Mouse (Mus musculus) hindbrain, embryonic 15.5 days (tissue): ENCODE results near the gene Lef1. TPM values are rescaled to one million over a fixed set of nuclear protein-coding genes. Genes with fewer than 3 reads are reported as not detected.

Source experiments
- ATAC-seq: fragments of 200-750 bp; cut with Nextera tagmentation; 2 replicates; pipeline ENCODE4 v1.8.0; 2017; ENCODE audit warnings: low read depth, moderate number of reproducible peaks, moderate TSS enrichment; ENCODE audit not compliant: low FRiP score
- H3K27ac ChIP-seq: fragments of 300-500 bp; sonication (generic); replicated peaks from 2 replicates; pipeline ENCODE4 v1.5.1; 2015; ENCODE audit warnings: mild to moderate bottlenecking, inconsistent platforms
- H3K27me3 ChIP-seq: fragments of 300-500 bp; sonication (generic); 2 replicates; pipeline ENCODE4 v1.6.1; 2015; ENCODE audit warnings: control low read depth, inconsistent platforms
- H3K36me3 ChIP-seq: fragments of 300-500 bp; sonication (generic); 2 replicates; pipeline ENCODE4 v1.6.1; 2015; ENCODE audit warnings: control low read depth, inconsistent platforms
- H3K4me1 ChIP-seq: fragments of 300-500 bp; sonication (generic); replicated peaks from 2 replicates; pipeline ENCODE4 v1.6.1; 2015; ENCODE audit warnings: control low read depth, inconsistent platforms
- H3K4me2 ChIP-seq: fragments of 300-500 bp; sonication (generic); 2 replicates; pipeline ENCODE4 v1.6.1; 2015; ENCODE audit warnings: moderate library complexity, mild to moderate bottlenecking, inconsistent platforms
- H3K4me3 ChIP-seq: fragments of 300-500 bp; sonication (generic); 2 replicates; pipeline ENCODE4 v1.5.1; 2015; ENCODE audit warnings: mild to moderate bottlenecking, inconsistent platforms
- H3K9ac ChIP-seq: fragments of 300-500 bp; sonication (generic); 2 replicates; pipeline ENCODE4 v1.6.1; 2015; ENCODE audit warnings: inconsistent platforms
- H3K9me3 ChIP-seq: fragments of 300-500 bp; sonication (generic); 2 replicates; pipeline ENCODE4 v1.6.1; 2016; ENCODE audit warnings: control low read depth, inconsistent platforms
- WGBS: fragments of 180-500 bp; shearing (Covaris S2); methylation state at CpG from one replicate; pipeline ENCODE4 v1.1.7; 2015; 5-methylcytosine and 5-hydroxymethylcytosine counted together
- polyA plus RNA-seq: library from polyadenylated mRNA; unstranded; fragments of >200 nt; fragmentation: Nextera tagmentation; extraction: Ambion mirVana; gene quantifications from 2 replicates; pipeline ENCODE4 v1.2.1, GENCODE M21; 2015

Lef1 gene
- 10.2 and 16.0 TPM in 2 replicates for polyA plus RNA-seq

DNA sequence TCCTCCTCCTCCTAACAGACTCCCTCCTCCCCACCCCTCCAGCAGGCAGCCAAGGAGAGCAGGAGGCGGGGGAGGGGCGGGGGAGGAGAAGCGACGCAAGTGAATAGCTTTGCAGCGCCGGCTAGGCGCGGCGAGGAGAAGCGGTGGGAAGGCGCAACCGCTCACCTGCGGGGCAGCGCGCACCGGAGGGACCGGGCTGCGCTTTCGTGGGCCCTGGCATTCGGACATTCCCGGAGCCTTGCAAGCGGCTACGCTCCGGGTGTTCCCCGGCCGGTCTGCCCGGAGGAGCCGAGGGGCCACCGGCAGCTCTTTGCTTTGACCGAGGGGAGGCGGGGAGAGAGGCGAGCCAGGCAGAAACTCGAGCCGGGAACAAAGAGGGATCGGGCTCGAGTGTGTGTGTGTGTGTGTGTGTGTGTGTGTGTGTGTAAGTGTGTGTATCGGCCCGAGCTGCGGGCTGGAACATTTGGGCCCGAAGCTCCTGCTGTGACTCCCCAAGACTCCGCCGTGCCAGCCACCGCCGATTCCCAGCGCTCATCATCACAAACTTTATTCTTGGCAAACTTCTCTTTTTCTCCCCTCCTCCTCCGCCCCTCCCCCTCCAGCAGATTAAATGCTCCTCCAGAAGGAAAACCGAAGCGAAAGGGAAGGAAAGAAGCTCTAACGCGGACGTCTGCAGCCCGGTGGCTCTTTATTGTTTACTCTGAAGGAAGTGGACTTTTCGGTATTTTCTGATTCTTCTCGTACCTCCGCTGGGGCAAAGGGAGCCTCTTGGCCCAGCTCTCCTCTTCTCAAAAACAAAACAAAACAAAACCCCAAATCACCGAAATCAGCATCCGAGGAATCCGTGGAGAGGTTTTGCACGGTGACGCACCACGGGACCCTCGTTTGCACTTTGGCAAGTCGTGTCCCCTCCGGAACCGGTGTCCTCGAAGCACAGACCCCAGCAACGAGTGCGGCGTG lies at the start of gene Lef1:
Gene Lef1 (plus strand): TSS at position 281 of the 960 bp plus-strand sequence.
- H3K27ac ChIP-seq, result peak within 1 kb of the TSS; percentile 67; the same call in 1 of the 2 replicates
- peak within 1 kb of the TSS; percentile 51 for H3K9ac ChIP-seq
- under 1% methylated on average over 64 of the region's 69 CpGs for WGBS
- peak within 1 kb of the TSS; percentile 48 for H3K4me3 ChIP-seq
- peak within 1 kb of the TSS; percentile 70 for H3K4me2 ChIP-seq
- H3K36me3 ChIP-seq, result no peaks in the 10 kb centered on the region
- peak; percentile 31; the same call in 1 of the 2 replicates for ATAC-seq
- H3K27me3 ChIP-seq, result peaks cover 29% of the 10 kb centered on the region
- H3K4me1 ChIP-seq, result peaks cover 47% of the 10 kb centered on the region
- H3K9me3 ChIP-seq, result no peaks in the 10 kb centered on the region

GRCm38 (mm10) chr3:131065001-131065400 lies 45.3 kb upstream of the Lef1 start:
- H3K9me3 ChIP-seq, result no peaks in the 10 kb centered on the region
- WGBS, result 78% methylated on average over 9 of the region's 9 CpGs

GRCm38 (mm10) chr3:131066171-131066570 lies 44.1 kb upstream of the Lef1 start:
- no peak overlapping the region for H3K27ac ChIP-seq
- peaks cover 6% of the 10 kb centered on the region; the same call in 1 of the 2 replicates for H3K4me1 ChIP-seq
- no peak overlapping the region for H3K9ac ChIP-seq
- H3K9me3 ChIP-seq, result no peaks in the 10 kb centered on the region
- ATAC-seq, result no peak
- no peak overlapping the region for H3K4me3 ChIP-seq
- WGBS, result 42% methylated on average over 8 of the region's 8 CpGs
- H3K36me3 ChIP-seq, result no peaks in the 10 kb centered on the region
- H3K4me2 ChIP-seq, result no peak overlapping the region
- no peaks in the 10 kb centered on the region for H3K27me3 ChIP-seq

More at GRCm38 (mm10) chr3:131065001-131065400, 45.3 kb upstream of the Lef1 start:
- no peak overlapping the region for H3K27ac ChIP-seq
- H3K27me3 ChIP-seq, result no peaks in the 10 kb centered on the region
- no peak overlapping the region for H3K4me2 ChIP-seq
- peaks cover 6% of the 10 kb centered on the region; the same call in 1 of the 2 replicates for H3K4me1 ChIP-seq
- no peak for ATAC-seq
- H3K4me3 ChIP-seq, result no peak overlapping the region
- no peak overlapping the region for H3K9ac ChIP-seq
- no peaks in the 10 kb centered on the region for H3K36me3 ChIP-seq

DNA sequence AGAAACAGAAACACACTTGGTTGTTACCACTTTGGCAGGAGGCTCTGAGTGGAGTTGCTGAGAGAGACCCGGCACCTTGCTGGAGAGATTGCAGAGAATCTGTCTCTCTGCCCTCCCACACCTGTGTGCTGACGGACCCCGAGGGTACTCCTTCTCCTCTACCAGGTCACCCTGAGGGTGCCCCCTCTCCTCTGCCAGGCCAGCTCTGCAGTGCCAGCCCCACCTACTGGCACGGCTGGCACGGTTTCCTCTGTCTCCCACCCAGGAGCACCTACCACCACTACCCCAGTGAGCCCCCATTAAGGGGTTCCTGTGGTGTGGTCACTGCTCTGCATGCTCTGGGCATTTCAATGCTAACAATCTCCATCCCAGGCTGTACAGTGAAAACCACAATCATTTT lies 42.3 kb upstream of the Lef1 start:
- Histone ChIP-seq H3K9ac (no peak overlapping the region), H3K27ac (no peak overlapping the region), H3K36me3 (no peaks in the 10 kb centered on the region), H3K27me3 (no peaks in the 10 kb centered on the region), H3K4me3 (no peak overlapping the region), H3K9me3 (no peaks in the 10 kb centered on the region), H3K4me2 (no peak overlapping the region), H3K4me1 (peaks cover 6% of the 10 kb centered on the region; the same call in 1 of the 2 replicates)
- no peak for ATAC-seq
- WGBS, result 93% methylated on average over 5 of the region's 5 CpGs

DNA sequence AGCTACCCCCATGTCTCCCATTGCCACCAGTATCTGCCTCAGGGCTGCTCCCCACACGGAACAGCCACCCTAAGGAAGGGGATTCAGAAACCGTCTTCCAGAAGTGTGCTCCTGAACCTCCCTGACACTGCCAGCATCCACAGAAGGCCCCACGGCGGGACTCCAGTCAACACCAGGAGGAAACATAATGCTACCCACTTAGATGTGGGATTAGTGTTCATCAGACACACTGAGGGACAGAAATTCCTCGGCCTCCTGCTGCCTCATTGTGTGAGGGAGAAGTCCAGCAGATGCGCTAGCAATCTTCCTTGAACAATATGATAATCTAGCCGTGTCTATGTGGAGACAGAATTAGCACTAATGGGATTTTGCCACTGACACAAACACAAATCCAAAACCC lies 40.1 kb upstream of the Lef1 start:
- Histone ChIP-seq H3K4me2 (no peak overlapping the region), H3K27ac (no peak overlapping the region), H3K4me3 (no peak overlapping the region), H3K4me1 (peaks cover 6% of the 10 kb centered on the region; the same call in 1 of the 2 replicates), H3K9ac (no peak overlapping the region), H3K27me3 (no peaks in the 10 kb centered on the region), H3K36me3 (no peaks in the 10 kb centered on the region), H3K9me3 (no peaks in the 10 kb centered on the region)
- ATAC-seq, result no peak
- WGBS, result 45% methylated on average over 7 of the region's 7 CpGs

- 43% methylated on average over 4 of the region's 4 CpGs for WGBS
- H3K27ac ChIP-seq, result no peak overlapping the region
- ATAC-seq, result no peak
Observed at GRCm38 (mm10) chr3:131072661-131073060, 37.6 kb upstream of the Lef1 start.

DNA sequence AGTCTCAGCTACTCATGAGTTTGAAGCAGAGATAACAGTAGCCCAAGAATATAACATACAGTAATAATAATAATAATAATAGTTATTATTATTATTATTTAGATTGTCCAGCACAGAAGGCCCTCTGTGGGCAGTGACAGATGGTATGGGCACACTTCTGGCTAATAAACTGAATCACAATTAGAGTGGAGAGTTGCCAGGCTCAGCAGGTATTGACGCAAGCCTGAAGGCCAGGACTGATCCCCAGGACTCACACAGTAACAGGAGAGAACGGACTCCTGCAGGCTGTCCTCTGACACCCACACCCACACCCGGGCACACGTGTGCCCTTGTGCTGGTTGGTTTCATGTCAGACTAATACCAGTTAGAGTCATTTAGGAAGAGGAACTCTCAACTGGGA lies 36.3 kb upstream of the Lef1 start:
- 73% methylated on average over 4 of the region's 4 CpGs for WGBS
- Histone ChIP-seq H3K36me3 (no peaks in the 10 kb centered on the region), H3K27ac (no peak overlapping the region), H3K27me3 (no peaks in the 10 kb centered on the region), H3K4me2 (no peak overlapping the region), H3K9me3 (no peaks in the 10 kb centered on the region), H3K4me1 (no peaks in the 10 kb centered on the region), H3K4me3 (no peak overlapping the region), H3K9ac (no peak overlapping the region)
- ATAC-seq, result no peak

More at GRCm38 (mm10) chr3:131072661-131073060, 37.6 kb upstream of the Lef1 start:
- no peaks in the 10 kb centered on the region for H3K36me3 ChIP-seq
- no peak overlapping the region for H3K4me3 ChIP-seq
- no peaks in the 10 kb centered on the region for H3K9me3 ChIP-seq
- no peaks in the 10 kb centered on the region for H3K4me1 ChIP-seq
- H3K9ac ChIP-seq, result no peak overlapping the region
- no peaks in the 10 kb centered on the region for H3K27me3 ChIP-seq
- no peak overlapping the region for H3K4me2 ChIP-seq

GRCm38 (mm10) chr3:131078041-131078621 lies 32.1 kb upstream of the Lef1 start:
- Histone ChIP-seq H3K4me2 (no peak overlapping the region), H3K36me3 (no peaks in the 10 kb centered on the region), H3K4me1 (no peaks in the 10 kb centered on the region), H3K27ac (no peak overlapping the region), H3K27me3 (no peaks in the 10 kb centered on the region), H3K9me3 (no peaks in the 10 kb centered on the region), H3K4me3 (no peak overlapping the region), H3K9ac (no peak overlapping the region)
- 90% methylated on average over 6 of the region's 6 CpGs for WGBS
- no peak for ATAC-seq

DNA sequence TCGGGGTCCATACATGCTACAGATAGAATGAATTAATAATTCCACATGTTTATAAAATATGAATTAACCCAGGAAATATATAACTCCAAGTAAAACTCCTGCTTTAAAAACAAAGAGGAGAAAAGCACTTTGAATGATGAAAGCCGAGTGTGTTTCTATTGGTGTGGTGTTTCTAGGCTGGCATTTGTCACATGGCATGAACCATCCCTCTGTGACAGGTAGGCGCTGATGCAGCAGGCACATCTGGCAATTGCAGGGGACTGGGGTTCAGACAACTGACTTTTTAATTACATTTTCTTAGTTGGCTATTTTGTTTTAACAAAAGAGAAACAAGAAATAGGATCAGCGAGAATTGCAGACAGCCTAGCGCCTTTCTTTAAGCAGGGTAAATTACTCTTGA lies 31.6 kb upstream of the Lef1 start:
- Histone ChIP-seq H3K4me2 (no peak overlapping the region), H3K9ac (no peak overlapping the region), H3K27me3 (0 out of 2 replicates have a peak, but pooled peaks cover 2% of the 10 kb centered on the region), H3K4me1 (no peaks in the 10 kb centered on the region), H3K9me3 (no peaks in the 10 kb centered on the region), H3K4me3 (no peak overlapping the region), H3K27ac (no peak overlapping the region), H3K36me3 (no peaks in the 10 kb centered on the region)
- 73% methylated on average over 5 of the region's 5 CpGs for WGBS
- ATAC-seq, result no peak

GRCm38 (mm10) chr3:131083722-131084121 lies 26.5 kb upstream of the Lef1 start:
- H3K9me3 ChIP-seq, result no peaks in the 10 kb centered on the region
- ATAC-seq, result no peak
- 56% methylated on average over 6 of the region's 6 CpGs for WGBS

DNA sequence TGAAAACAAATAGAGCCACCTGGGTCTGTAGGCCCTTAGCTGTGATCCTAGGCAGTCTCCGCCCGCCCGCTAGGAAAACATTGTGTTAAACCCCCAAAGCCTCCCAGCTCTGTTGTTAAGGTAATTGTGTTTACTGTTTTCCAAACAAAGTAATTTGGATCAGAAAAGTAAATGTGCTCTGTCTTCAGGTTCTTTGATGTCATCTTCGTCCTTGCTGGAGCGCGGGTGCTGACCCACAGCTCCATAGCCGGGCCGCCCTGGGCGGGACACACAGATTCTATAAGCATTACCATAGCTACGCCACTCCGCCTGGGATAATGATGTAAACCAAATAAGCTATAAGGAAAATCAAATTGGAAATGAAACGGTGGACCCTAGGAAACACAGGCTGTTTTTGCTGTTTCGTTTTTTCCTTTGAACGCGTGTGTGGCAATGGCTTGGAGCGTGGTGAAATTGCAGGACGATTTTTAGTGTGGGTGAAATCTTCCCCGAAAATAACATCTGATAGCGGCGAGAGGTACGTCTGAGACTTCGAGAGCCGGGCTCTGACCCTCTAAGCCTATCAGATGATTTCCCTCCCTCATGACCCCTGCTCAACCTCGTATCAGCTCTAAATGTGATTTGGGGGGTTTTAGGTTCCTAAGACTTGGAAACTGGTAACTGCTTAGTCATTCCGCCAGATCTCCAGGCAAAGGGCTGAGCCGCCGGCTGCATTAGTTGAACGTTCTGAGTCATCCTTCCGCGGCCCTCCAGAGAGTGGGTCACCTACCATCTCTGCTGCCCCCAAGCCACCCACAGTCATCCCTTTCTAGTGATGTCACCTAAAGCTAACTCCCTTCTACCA lies 25.3 kb upstream of the Lef1 start:
- WGBS, result 4% methylated on average over 30 of the region's 30 CpGs
- Histone ChIP-seq H3K9ac (peak overlapping the region; percentile 35; the same call in 1 of the 2 replicates), H3K9me3 (no peaks in the 10 kb centered on the region), H3K36me3 (no peaks in the 10 kb centered on the region), H3K27me3 (peaks cover 10% of the 10 kb centered on the region), H3K4me2 (peak overlapping the region; percentile 73), H3K27ac (no peak overlapping the region), H3K4me3 (peak overlapping the region; percentile 37), H3K4me1 (peaks cover 10% of the 10 kb centered on the region)
- peak; percentile 65; the same call in 1 of the 2 replicates for ATAC-seq

More at GRCm38 (mm10) chr3:131083722-131084121, 26.5 kb upstream of the Lef1 start:
- Histone ChIP-seq H3K4me3 (no peak overlapping the region), H3K4me2 (no peak overlapping the region), H3K27me3 (peaks cover 10% of the 10 kb centered on the region), H3K4me1 (peaks cover 10% of the 10 kb centered on the region), H3K9ac (no peak overlapping the region), H3K36me3 (no peaks in the 10 kb centered on the region), H3K27ac (no peak overlapping the region)
